Mouse (Mus musculus) WW6 (cell line): ENCODE measurements around the gene Gm20683.

ENCODE experiments used
- DNase-seq: peaks from one replicate; pipeline ENCODE4 v3.0.0-alpha.2; 2013; ENCODE audit warnings: low read depth, low spot score

The Gm20683 gene

DNA sequence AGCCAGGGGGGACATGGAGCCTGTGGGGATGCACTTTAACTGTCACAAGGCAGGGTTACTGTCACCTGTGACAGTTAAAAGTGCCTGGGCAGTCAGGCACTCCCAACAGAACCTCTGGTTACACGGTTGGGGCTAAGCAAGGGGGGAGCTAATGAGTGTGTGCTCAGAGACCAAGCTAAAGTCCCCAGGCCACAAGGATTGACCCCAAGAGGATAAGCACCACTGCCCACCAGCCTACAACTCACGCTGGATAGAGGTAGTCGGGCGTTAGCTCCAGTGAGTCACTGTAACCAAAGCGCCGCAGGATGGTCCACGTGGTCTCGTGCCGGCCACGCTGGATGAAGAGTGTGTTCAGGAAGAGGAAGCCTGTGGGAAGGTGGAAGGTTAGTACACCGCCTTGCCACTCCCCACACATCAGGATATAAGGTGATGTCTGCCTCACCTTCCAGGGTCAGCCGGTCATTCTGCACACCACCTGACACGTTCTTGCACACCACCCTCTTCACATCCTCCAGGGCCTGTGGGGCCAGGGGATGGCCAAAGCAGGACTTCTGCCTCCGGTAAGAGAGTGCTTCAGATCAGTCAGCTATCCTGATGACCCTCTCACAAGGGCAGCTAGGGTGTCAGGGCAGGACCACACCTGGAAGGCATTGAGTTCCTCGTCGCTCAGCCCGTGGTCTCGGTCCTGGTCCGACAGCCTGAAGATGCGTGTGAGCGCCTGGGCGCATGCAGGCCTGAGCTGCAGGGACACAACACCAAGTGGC lies at the start of gene Gm20683:
TSS of gene Gm20683 (minus strand) at position 647 of the 764 bp plus-strand sequence.
- DNase-seq = no peak

DNA sequence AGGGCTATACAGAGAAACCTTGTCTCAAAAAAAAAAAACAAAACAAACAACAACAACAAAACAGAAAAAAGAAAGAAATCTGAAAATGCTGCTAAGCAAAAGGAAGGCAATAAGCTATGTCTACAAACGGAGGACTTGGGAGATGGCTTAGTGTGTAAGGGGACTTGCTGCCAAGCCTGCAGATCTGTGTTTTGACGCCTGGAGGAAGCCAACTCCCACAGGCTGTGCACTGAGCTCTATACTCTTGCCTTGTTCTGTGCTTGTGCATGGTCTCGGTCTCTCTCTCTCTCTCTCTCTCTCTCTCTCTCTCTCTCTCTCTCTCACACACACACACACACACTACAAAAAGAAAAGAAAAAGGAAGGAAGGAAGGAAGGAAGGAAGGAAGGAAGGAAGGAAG lies 47.3 kb upstream of the Gm20683 start:
- DNase-seq = no peak

DNA sequence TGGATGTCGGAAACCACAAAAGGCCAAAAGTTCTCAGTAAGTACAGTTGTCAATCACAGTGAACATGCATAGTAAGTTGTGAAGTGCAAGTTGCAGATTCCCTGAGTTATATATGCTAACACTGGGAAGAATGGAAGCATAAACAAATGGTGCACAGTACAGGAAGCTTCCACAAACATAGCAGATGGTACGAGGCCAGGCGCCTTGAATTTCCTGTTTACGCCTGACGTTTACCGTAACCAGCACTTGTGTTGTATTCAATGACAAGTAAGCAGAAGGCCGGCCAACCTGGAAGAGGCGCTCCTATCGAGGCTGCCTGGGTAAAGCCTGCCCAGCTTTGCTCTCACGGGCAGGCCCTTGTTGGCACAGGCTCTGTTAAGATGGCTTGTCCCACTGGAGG lies 45.9 kb upstream of the Gm20683 start:
- no peak for DNase-seq

DNA sequence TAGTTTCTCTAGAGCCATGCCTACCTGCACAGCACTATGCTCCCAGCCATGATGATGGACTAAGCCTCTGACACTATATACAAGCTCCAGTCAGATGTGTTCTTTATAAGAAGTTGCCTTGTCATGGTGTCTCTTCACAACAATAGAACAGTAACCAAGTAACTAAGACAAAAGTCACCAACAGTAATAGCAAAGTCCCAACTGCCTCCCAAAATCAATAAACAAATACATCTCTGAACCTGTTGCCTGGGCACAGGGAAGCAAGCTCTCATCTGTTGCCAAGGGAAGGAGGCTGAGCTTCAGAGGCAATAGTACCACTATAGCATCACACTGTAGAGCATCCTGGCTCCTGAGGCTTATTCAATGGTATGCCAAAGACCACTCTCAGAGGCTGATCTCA lies 45.2 kb upstream of the Gm20683 start:
- DNase-seq = no peak

DNA sequence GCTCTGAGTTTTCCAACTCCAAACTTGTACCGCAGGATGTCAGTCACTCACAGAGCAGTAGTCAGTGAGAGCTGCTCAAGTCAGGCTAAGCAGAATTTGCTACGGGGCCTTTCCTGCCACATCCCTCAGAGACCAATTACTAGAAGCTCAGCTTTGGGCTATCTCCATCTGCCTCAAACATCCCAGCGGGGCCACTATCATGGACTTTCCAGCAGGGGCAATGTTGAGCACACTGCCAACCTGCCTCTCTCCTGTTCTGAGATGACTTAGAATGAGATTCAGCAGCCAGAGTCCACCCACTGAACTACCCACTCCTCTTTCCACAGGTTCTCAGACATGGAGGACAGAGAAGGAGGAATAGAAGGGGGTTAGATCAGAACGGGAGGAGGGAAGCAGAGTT lies 44.1 kb upstream of the Gm20683 start:
- no peak for DNase-seq

DNA sequence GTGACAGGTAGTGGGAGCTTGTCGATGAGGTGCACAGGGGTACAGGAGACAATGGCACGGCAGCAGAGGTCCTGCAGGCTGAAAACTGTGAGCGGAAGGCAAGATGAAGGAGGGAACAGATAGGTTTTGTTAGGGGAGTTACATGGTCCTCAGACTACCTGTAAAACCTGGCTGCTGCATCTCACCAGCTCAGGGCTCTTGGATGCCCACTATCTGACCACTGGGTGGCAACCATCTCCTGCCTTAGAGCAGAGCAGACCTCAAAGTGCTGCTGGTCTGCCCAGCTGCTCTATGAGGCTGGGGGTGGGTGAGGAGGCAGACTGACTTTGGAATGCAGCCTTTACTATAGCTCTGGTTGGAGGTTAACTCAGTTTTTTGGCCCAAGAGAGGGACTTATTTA lies 42.3 kb upstream of the Gm20683 start:
- no peak for DNase-seq

DNA sequence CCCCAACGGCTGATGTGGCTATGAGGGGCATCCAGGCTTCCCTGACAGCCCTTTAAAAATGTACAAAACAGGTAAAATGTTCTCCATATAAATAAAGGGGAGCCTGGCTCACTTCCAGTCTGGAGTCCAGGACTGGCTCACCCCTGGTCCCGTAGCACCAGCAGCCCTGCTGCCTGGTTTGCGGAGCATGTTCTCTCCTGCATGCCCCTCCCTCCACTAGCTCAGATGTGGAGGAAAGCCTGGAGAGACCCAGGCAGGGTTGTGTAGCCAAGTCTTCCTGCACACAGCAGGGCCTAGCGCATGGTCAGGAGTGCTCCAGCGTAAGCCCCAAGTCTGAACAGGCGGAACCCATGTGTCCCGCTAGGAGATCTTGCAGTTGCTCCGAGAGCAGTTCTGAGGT lies 41.7 kb upstream of the Gm20683 start:
- DNase-seq = no peak

DNA sequence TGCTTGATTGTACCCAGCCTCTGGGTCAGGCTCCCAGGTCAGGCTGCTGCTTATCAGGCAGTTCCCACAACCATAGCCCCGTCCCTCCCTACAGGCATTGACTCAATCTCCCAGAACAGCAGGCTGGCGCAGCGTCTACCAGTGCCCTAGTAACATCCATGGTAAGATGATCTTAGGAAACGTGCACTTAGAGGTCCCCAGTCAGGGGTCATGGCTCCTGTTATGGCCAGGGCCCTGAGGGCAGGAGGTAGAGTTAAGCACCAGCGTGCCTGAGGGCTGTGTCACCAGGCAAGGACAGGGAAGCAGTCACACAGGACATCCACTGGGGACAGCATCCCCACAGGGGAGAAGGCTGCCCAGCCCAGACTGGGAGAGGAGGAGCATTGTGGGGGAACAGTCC lies 40.7 kb upstream of the Gm20683 start:
- no peak for DNase-seq

DNA sequence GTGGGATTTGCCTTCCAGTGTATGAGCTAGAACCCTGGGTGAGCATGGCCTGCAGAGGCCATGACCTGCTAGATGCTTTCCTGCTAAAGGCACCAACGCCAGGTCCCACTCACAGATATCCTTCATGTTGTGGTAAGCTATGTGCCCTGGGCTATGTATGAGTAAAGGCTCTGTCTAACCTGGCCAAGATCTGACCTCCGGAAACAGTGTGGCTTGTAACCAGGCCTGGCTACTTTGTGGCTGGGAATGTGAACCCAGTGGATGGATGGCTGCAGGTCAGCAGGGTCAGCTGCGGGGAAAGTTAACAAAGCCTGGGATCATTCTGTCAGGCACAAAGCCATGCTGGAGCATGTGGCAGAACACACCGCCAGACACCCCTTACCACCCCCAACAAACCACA lies 40.1 kb upstream of the Gm20683 start:
- no peak for DNase-seq

DNA sequence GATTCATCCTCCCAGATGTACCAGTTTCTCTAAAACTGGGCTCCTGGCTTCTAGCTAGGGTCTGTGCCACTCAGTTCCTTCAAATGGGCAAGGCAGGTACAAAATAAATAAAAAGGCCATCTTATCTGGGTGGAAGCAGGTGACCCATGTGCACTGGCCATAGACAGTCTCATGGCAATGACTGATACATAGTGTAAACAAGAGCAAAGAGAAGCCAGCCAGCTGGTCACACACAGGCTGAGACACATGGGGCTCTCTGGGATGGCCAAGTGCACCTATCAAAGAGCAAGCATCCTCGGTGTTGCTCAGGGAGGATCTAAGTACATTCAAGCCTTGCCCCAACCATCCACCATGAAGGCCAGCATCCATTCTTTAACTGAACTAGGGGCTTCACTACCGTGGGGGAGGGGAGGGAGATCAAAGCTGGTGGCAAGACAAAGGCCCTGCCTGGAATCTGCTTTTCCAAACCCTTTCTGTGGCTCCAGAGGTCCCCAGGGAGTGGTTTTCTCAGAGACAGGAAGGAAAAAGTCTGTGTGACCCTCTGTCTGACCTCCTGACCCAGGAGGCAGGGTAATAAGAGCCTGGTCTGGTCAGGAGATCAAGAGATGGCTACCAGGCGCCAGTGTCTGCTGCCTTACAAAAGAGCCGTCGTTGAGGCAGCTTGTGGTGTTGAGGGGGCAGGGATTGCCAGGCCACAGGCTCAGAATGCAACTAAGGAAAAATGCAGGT lies 39.5 kb upstream of the Gm20683 start:
- DNase-seq = no peak

DNA sequence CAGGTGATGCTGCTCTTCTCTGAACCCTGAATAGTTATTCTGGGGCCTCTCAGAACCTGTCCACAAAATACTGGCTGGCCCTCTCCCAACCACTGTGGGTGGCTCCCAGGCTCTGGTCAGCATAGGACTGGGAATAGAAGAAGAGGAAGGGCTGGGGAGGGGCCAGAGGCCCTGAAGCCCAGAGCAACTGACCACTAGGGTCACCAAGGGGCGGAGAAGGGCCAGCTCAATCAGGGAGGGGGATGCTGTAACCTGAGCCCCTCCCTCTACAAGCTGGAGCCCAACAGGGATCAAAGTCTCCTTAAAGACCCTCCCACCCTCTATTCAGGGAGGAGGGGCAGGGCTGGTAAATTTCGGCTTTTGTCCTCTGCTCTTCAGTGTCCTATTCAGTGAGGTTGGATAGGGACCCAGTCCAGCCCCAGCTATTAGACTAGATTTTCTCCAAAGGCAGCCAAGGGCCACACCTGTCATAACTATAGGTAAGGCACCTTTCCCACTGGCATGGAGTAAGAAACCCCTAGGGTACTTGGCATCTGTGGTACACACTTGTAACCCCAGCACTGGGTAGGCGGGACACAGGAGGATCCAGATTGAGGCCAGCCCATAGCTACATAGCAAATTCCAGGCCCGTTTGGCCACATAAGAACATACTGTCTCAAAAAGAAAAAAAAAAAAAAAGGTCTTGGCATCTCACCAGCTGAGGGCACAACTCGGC lies 38.8 kb upstream of the Gm20683 start, which contains the start of gene Wfikkn1:
TSS of gene Wfikkn1 (minus strand) at position 663 of the 715 bp plus-strand sequence.
- DNase-seq = no peak

DNA sequence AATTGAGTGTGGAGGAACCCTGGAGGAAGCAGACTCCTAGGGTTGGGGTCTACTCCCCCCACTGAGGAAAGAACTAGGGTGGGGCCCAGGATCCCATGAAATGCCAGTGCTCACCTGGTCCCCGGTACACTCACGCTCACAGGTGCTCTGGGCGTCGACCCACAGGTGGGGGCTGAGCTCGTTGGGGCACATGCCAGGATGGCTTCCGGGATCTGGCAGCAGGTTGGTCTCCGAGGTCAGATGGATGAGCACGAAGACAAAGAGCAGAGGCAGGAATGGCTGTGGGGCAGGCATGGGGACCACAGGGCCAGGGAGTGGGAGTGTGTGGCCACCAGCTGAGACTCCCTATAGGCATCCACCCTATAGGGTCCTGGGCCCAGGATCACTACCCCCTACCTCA lies 38.2 kb upstream of the Gm20683 start:
- no peak for DNase-seq

DNA sequence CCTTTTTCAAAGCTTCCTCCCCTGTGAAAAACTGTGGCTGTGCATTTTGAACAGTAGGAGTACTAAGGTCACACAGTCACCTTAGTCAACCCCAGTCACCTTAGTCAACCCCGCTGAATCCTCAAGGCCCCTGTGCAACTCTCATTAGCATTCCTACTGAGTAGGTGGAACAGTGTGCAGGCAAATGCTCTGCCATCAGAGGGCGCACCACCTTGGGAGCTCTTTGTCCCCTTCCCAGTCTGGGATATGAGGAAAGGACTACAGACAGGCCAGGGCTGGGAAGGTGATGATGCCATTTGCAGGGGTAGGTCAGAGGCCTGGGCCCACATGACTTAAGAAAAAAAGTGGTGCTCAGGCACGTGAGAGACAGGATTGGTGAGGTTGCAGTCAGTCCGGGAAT lies 37.7 kb upstream of the Gm20683 start:
- no peak for DNase-seq

DNA sequence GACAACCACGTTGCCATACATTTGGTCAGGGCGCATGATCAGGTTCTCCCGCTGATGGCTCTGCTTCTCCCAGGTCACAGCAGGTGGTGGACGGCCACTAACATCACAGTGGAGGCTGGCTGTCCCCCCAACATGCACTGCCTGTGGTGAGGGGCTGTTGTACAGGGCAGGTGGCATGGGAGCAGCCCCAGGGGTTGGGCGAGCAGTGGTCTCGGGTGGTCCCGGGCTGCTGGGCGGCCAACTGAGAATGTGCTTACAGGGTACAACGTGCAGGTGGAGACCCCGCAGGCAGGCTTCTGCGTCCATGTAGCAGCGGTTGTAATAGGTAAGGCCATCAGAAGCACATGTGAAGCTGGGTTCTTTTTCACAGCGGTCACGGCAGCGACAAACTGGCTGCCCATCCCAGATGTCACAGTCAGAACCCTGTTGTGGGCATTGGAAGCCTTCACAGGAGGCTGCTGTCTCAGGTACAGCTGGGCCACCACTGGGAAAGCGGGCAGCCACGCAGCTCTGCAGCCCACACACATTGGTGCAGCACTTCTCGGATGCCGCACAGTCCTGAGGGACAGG lies 37.1 kb upstream of the Gm20683 start:
- DNase-seq = no peak

DNA sequence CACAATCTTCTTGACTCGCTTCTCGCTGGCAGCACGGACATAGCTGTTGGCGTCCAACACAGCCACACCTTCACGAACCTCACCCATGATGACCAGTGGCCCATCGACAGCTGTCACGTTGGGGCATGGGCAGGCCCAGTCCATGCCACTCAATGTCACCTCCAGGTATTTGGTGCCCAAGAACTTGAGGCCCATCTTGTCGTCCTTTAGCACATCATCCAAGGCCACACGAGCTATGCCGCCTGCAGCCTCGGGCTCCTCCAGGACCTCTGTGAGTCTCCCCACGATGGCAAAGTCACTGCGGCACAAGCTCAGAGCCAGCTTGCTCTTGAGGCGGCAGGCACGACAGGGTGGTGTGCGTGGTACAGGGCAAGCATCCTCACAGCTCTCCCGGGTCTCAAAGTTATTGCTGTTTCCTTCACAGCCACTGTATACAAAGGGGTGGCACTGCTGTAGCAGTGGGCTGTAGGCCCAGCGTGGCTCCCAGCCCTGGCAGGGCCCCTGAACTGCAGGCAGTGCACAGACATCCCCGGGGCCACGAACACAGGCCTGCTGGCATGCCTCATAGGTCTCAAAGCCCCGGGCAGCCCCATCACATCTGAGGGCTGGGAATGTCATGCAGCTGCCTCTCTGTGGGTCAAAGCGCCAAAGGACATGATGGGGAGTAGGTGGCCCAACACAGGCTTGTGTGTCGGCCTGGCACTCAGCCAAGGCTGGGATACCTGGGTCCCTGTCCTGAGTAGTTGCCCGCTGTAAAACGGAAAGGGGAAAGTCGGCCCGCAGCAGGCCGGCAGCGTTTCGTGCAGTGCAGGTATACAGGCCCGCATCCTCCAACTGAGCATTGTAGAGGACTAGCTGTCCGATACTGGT lies 36.4 kb upstream of the Gm20683 start:
- DNase-seq = no peak

DNA sequence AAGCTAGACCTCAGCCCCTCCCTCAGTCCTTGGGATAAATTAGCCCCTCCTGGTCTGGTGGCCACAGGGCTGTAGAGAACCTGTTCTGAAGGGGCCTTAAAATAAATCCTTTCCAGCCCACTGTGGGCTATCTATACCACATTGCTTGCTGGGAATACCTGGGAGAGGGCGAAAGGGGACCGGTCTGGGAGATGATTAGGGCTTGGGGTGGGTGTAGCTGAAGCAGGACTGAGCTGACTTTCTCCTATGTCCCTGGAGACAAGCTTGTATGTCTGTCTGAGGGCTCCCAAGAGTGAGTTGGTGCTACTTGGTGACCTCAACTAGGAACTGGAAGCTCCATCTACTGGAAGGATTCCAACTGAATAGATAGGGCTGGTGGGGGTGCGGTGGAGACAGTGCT lies 35.5 kb upstream of the Gm20683 start:
- no peak for DNase-seq

DNA sequence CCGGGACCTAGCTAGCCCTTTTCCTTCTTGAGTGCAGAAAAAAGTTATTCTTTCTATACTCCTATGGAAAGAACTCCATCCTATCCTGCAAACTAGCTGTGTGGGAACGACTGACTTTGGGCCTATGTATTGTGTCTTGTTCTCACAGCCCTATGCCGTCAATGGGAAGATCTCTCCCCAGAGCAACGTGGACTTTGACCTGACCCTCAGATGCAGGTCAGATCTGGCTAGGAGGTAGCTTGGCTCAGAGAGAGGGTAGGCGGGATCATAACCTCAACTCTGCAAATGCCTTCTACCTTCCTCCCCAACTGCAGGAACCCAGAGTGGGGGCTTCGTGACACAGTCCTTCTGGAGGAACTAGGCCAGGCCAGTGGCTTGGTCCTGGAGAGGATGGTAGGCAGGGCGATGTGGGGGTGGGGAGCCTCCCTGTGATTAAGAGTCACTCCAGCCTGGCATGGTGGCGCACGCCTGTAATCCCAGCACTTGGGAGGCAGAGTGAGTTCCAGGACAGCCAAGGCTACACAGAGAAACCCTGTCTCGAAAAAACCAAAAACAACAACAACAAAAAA lies 34.9 kb upstream of the Gm20683 start:
- no peak for DNase-seq

DNA sequence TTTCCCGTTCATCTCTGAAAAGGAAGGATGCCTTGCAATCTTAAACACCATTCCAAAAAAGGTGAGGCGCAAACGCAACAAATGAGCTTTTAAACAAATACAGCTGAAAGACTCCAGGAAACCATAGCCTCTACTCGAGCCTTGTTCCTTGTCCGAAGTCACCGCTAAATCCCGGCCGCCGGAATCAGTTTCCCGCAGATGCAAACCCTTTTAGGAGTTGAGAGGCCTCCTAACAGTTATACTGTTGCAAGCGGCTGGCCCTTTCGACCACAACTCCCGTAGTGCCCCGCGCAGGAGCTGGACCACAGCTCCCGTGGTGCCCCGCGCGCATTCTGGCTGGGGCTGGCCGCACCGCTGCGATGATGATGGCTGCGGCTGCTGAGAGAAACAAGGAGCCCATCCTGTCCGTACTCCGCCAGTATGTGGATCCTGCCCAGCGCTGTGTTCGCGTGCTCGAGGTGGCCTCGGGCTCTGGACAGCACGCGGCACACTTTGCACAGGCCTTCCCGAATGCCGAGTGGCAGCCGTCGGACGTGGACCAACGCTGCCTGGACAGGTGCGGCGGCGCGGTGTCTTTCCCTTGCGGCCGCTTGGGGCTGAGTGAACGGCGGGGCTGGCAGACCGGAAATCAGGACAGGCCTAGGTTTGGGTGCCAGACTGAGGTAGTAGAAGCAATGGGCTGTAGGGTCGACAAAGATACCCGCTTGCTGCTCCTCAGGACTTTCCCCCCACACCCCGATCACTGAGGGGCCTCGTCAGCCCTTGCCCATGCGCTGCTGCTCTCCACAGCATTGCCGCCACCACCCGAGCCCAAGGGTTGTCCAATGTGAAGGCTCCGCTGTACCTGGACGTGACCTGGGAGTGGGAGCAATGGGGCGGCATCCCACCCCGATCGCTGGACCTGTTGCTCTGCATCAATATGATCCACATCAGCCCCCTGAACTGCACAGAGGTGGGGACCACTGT lies 33.9 kb upstream of the Gm20683 start:
- no peak for DNase-seq

DNA sequence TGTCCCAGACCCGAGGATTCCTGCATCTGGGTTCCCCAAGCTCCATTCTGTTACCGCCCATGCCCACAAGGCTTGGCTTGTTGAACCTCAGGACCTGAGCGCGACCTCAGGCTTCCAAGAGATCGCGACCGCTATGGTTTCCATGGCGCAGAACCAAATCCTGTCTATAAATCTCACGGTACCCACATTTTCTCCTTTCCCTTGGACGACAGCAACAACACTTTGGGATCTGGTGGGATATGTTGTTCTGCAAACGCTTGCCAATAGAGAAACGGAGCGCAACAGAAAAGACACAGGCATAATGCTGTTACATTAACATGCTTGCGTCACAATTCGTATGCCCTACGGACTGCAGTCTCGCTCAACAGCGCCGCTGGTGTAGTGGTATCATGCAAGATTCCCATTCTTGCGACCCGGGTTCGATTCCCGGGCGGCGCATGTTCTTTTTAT lies 33.2 kb upstream of the Gm20683 start, which contains the start of gene Mettl26:
TSS of gene Mettl26 (plus strand) at position 354 of the 450 bp plus-strand sequence.
- peak; percentile 66 for DNase-seq
